Mouse (Mus musculus): ENCODE results near the gene Olfr125.

Gene Olfr125

GRCm38 (mm10) chr17:37832649-37833048 is at the start of gene Olfr125:
TSS of gene Olfr125 (plus strand) at chr17:37832949.
- no peak for DNase-seq (ENCODE audit: low spot score in 2 of 2)

DNA sequence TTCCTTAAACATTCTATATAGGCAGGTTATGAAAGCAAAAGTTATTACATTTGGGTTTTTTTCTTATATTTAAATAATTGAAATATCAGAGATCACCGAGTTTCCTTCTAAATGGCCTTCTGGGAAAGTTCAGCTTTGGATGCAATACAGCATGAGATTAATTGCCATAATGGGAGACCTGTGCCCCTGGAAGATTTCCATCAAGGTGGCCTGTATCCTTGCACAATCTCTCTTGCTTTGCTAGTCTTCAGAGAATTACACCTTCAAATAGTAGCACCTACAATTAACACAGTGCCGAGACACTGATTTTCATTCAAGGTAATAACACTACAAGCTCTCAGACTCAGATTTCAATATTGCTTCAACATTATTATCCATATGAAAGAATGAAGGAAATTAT is 39.5 kb upstream of the Olfr125 start, which contains the start of gene Olfr123:
TSS of gene Olfr123 (plus strand) at position 301 of the 400 bp plus-strand sequence.
- no peak for DNase-seq (ENCODE audit: low spot score in 2 of 2)

GRCm38 (mm10) chr17:37799588-37799987 is 33.2 kb upstream of the Olfr125 start, which contains the start of gene Olfr124:
TSS of gene Olfr124 (plus strand) at chr17:37799888.
- no peak for DNase-seq (ENCODE audit: low spot score in 2 of 2)

- DNase-seq (ENCODE audit: low spot score in 2 of 2), result no peak
These were observed 14.4 kb downstream of the Olfr125 start, which contains the start of gene Olfr126 for GRCm38 (mm10) chr17:37847183-37847582. TSS of gene Olfr126 (plus strand) at chr17:37847483.

DNA sequence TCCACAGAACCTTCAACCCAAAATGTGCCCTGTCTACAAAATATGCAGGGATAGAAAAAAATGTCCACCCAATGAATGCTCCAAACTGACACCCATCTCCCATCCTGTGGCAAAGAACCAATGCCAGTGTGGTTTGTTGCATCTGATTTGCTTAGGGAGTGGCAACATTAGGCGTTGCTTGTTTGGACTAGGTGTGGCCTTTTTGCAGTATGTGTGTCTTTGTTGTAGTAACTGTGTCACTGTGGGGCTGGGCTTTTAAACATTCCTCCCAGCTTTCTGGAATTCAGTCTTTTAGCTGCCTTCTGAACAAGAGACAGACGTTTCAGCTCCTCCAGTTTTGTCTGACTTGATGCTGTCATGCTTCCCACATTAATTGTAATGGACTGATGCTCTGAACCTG is 31.2 kb downstream of the Olfr125 start:
- DNase-seq (ENCODE audit: low spot score in 2 of 2), result no peak

DNA sequence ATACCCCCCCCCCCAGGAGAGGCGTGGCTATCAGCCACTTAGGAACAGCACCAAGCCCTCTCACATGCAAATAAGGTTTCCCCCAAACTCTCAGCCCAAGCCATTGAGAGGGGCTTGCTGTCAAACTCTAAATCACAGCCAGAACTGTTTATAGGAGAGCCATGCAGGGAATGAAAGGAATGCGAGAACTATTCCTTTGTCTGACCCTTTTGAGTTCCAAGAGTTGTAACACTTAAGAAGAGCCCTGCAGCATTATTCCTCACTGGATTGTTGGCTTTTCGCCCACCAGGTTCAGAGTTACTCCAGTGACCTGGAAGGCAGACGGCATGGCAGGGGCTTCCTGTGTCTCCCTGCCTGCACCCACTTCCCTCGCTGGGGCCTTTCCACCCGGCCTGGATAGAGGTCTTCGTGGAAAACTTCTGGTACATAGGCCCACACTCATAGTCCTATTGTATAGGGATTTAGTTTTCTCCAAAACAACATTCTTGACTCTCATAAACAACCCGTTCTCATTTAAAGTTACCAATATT is 37.0 kb downstream of the Olfr125 start:
- no peak for DNase-seq (ENCODE audit: low spot score in 2 of 2)

DNA sequence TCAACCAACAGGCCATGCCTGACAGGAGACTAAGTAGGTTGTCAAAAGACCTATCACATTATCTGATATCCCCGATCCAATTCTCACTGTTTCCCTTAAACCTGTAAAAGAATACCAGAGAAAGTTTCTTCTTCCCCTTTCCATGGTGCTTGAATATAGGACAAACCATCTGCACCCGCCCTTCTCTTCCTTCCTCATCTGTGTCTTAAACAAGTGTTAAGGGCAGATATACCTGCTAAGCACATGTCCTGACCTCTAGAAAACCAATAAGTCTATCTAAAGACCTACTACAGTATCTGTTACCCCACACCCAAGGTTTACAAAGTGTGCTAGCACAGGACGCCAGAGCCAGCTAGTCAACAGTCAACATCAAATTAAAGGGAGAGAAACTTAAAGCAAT is 41.1 kb downstream of the Olfr125 start:
- DNase-seq (ENCODE audit: low spot score in 2 of 2), result no peak

All from spleen, postnatal 14 days (tissue).